Mouse (Mus musculus): Measurements from ENCODE around the gene Trub2.

- TF ChIP-seq CTCF (IDR thresholded peaks at IDR 0.05; ENCODE audit: low read depth, low read length) (no peak), GATA1 (IDR thresholded peaks at IDR 0.05; ENCODE audit: borderline replicate concordance, low read length) (no peak), POLR2AphosphoS5 (IDR thresholded peaks at IDR 0.05; ENCODE audit: insufficient replicate concordance, low read depth, low read length) (no peak)
These were observed 31.1 kb upstream of the Trub2 start for GRCm38 (mm10) chr2:29819363-29819762.
